ENCODE assay signal across 9 mouse cellular contexts in the genomic region with DNA sequence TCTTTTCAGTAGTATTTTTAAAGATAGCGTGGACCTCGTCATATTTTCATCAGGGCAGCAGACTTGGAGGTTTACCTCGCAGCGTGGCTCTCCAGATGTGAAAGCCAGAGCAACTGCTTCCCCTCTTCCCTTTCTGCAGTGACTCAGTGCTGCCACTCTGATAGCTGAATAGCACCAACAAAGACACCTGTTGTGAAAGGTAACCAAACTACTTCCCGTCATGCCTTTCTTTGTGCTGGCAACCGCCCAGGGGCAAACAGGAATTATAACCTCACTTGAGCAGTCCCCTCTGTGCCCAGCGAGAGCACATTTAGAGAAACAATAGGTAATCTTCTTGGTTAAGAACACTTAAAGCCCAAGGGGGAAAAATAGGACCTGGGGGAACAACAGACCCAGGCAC.
A peak's percentile ranks its signal among the peaks of the same experiment; 100 is the strongest.
DNase-seq lines count a peak whose midpoint lies in the region; ATAC-seq and TF ChIP-seq lines count a peak whose summit lies in the region.
"Had no signal": no experiment of that assay in that cellular context is flagged by ENCODE, and none has a peak within 500 bp of the region (broad histone marks: within the 10 kb centered on the region; RNA-seq: fewer than 3 reads in every experiment).

No protein-coding gene starts in this region.

- H3K4me2 ChIP-seq in forebrain, embryonic 16.5 days (ENCODE audit: low read length): no peak overlapping the region
- H3K4me2 ChIP-seq: hindbrain, embryonic 15.5 days had no signal

- no peak overlapping the region for H3K9ac ChIP-seq in forebrain, embryonic 16.5 days (replicated peaks; ENCODE audit: low read depth, low read length)
- H3K9ac ChIP-seq: hindbrain, embryonic 15.5 days had no signal

- intact Hi-C loops in left cerebral cortex, adult 2 months (cut with DNase I): no loop called here
- intact Hi-C loops in gastrocnemius, postnatal 36 days (cut with DNase I): no loop called here

- no peaks in the 10 kb centered on the region for H3K36me3 ChIP-seq in forebrain, embryonic 10.5 days (replicated peaks)
- no peaks in the 10 kb centered on the region for H3K36me3 ChIP-seq in forebrain, embryonic 16.5 days (ENCODE audit: control insufficient read depth, insufficient read depth)
- H3K36me3 ChIP-seq: hindbrain, embryonic 15.5 days had no signal

- H3K9me3 ChIP-seq in forebrain, embryonic 10.5 days: no peaks in the 10 kb centered on the region
- no peaks in the 10 kb centered on the region for H3K9me3 ChIP-seq in forebrain, embryonic 16.5 days (ENCODE audit: control insufficient read depth, low read length)
- H3K9me3 ChIP-seq: hindbrain, embryonic 15.5 days had no signal

- peaks cover 6% of the 10 kb centered on the region for H3K4me1 ChIP-seq in forebrain, embryonic 10.5 days
- H3K4me1 ChIP-seq in forebrain, embryonic 16.5 days (replicated peaks; ENCODE audit: control insufficient read depth, insufficient read depth, low read length): peaks cover 6% of the 10 kb centered on the region

- H3K4me3 ChIP-seq in forebrain, embryonic 10.5 days: peak overlapping the region; percentile 16
- H3K4me3 ChIP-seq in forebrain, embryonic 16.5 days (replicated peaks; ENCODE audit: low read length): no peak overlapping the region
- no peak overlapping the region for H3K4me3 ChIP-seq in left cerebral cortex, adult 2 months
- H3K4me3 ChIP-seq: hindbrain, embryonic 15.5 days had no signal

- no peak for TF ChIP-seq CTCF in left cerebral cortex, adult 2 months (IDR thresholded peaks at IDR 0.05)

- no peaks in the 10 kb centered on the region for H3K27me3 ChIP-seq in forebrain, embryonic 10.5 days (ENCODE audit: poor library complexity, severe bottlenecking)
- no peaks in the 10 kb centered on the region for H3K27me3 ChIP-seq in forebrain, embryonic 16.5 days (replicated peaks; ENCODE audit: control insufficient read depth, insufficient read depth, low read length)
- H3K27me3 ChIP-seq: hindbrain, embryonic 15.5 days had no signal

- DNase-seq in forebrain, embryonic 10.5 days (ENCODE audit: extremely low spot score, low spot score): no peak
- peak; percentile 46 to 61 for DNase-seq in kidney, postnatal 4 days
- DNase-seq in naive thymus-derived CD4-positive, alpha-beta T cell, adult 2 months (ENCODE audit: low read depth): peak; percentile 82
- DNase-seq in retina, embryonic 14.5 days (ENCODE audit: low spot score): no peak
- DNase-seq in left cerebral cortex, adult 2 months (ENCODE audit: extremely low spot score in 1 of 2, low spot score in 2 of 2): no peak
- no peak for DNase-seq in gastrocnemius, postnatal 36 days

- no peak overlapping the region for H3K27ac ChIP-seq in forebrain, embryonic 10.5 days
- H3K27ac ChIP-seq in forebrain, embryonic 16.5 days (ENCODE audit: low read length): no peak overlapping the region
- H3K27ac ChIP-seq in left cerebral cortex, adult 2 months: no peak overlapping the region
- H3K27ac ChIP-seq: hindbrain, embryonic 15.5 days had no signal

- no peak for ATAC-seq in forebrain, embryonic 16.5 days
- peak; percentile 60 for ATAC-seq in activated CD4-positive, CD25-positive, alpha-beta regulatory T cell, adult 4 months

- WGBS in forebrain, embryonic 10.5 days: 15% methylated on average over 7 of the region's 7 CpGs
- 9% methylated on average over 7 of the region's 7 CpGs for WGBS in forebrain, embryonic 16.5 days

Comparison
In these comparisons a context has a peak if more than half of its experiments do, and no peak if none do; other contexts are left out.
1. DNase-seq: peak in kidney, postnatal 4 days (2 of 2) and naive thymus-derived CD4-positive, alpha-beta T cell, adult 2 months (single experiment); none in forebrain, embryonic 10.5 days (single experiment), retina, embryonic 14.5 days (single experiment), left cerebral cortex, adult 2 months (0 of 2) and gastrocnemius, postnatal 36 days (0 of 2).